Mouse (Mus musculus) cerebellum, adult 2 months (tissue): Measurements from ENCODE around the gene Pld3. TPM values are rescaled to one million over a fixed set of nuclear protein-coding genes. Genes with fewer than 3 reads are reported as not detected.

Experiments
- DNase-seq, 2 experiments: peaks; one replicate each; pipeline ENCODE4 v3.0.0; 2021
- H3K27ac ChIP-seq: fragments of 200-500 bp; 2 replicates; pipeline ENCODE4 v1.5.1; 2012; ENCODE audit warnings: low read length, control low read depth, inconsistent platforms; ENCODE audit not compliant: insufficient read depth
- H3K27me3 ChIP-seq: fragments of 200-500 bp; 2 replicates; pipeline ENCODE4 v1.6.1; 2012; ENCODE audit warnings: inconsistent platforms, mild to moderate bottlenecking, low read length, moderate library complexity; ENCODE audit not compliant: control insufficient read depth, insufficient read depth
- H3K4me1 ChIP-seq: fragments of 200-500 bp; 2 replicates; pipeline ENCODE4 v1.6.1; 2011; ENCODE audit warnings: low read length; ENCODE audit not compliant: control insufficient read depth, insufficient read depth
- H3K4me3 ChIP-seq: fragments of 200-500 bp; replicated peaks from 2 replicates; pipeline ENCODE3; 2011; ENCODE audit warnings: mild to moderate bottlenecking, low read depth, low read length, control low read depth; ENCODE audit not compliant: insufficient read depth
- CTCF ChIP-seq: fragments of 200-500 bp; IDR thresholded peaks from 2 replicates; pipeline ENCODE4 v1.5.1; 2011; ENCODE audit warnings: low read depth, mild to moderate bottlenecking, control low read depth, low read length, moderate library complexity, borderline replicate concordance; ENCODE audit not compliant: insufficient read depth
- POLR2A ChIP-seq: fragments of 200-500 bp; IDR thresholded peaks from 2 replicates; pipeline ENCODE4 v1.6.1; 2011; ENCODE audit warnings: low read length, control low read depth, borderline replicate concordance; ENCODE audit not compliant: insufficient read depth
- WGBS: fragments of 180-500 bp; shearing (Covaris S2); methylation state at CpG from one replicate; pipeline ENCODE4 v1.1.7; 2018; 5-methylcytosine and 5-hydroxymethylcytosine counted together
- polyA plus RNA-seq: library from polyadenylated mRNA; depleted of rRNA; stranded (reverse); fragments of >200 nt; gene quantifications from 2 replicates; pipeline ENCODE4 v1.2.3, GENCODE M21; 2012

Pld3 gene
- polyA plus RNA-seq, 1 experiment: 242 TPM

- Histone ChIP-seq H3K27ac (no peak overlapping the region), H3K4me3 (peak overlapping the region; percentile 13), H3K4me1 (no peaks in the 10 kb centered on the region), H3K27me3 (no peaks in the 10 kb centered on the region)
- WGBS: 57% methylated on average over 5 of the region's 5 CpGs
- no peak for TF ChIP-seq POLR2A
- TF ChIP-seq CTCF: no peak
- no peak for DNase-seq
Measured at GRCm38 (mm10) chr7:27552070-27552469, 948 bp downstream of the Pld3 start.

GRCm38 (mm10) chr7:27549597-27549996 is 3.4 kb downstream of the Pld3 start:
- no peaks in the 10 kb centered on the region for H3K27me3 ChIP-seq
- TF ChIP-seq CTCF (no peak), POLR2A (no peak)
- H3K27ac ChIP-seq: no peak overlapping the region
- no peak for DNase-seq
- H3K4me1 ChIP-seq: peaks cover 4% of the 10 kb centered on the region; the same call in 1 of the 2 replicates
- H3K4me3 ChIP-seq: no peak overlapping the region
- 82% methylated on average over 6 of the region's 6 CpGs for WGBS

- Histone ChIP-seq H3K4me1 (peaks cover 14% of the 10 kb centered on the region; the same call in 1 of the 2 replicates), H3K4me3 (no peak overlapping the region), H3K27ac (no peak overlapping the region), H3K27me3 (no peaks in the 10 kb centered on the region)
- TF ChIP-seq CTCF (no peak), POLR2A (no peak)
- WGBS: 56% methylated on average over 12 of the region's 12 CpGs
- DNase-seq: no peak
Measured at GRCm38 (mm10) chr7:27544675-27545370, 8.2 kb downstream of the Pld3 start.

DNA sequence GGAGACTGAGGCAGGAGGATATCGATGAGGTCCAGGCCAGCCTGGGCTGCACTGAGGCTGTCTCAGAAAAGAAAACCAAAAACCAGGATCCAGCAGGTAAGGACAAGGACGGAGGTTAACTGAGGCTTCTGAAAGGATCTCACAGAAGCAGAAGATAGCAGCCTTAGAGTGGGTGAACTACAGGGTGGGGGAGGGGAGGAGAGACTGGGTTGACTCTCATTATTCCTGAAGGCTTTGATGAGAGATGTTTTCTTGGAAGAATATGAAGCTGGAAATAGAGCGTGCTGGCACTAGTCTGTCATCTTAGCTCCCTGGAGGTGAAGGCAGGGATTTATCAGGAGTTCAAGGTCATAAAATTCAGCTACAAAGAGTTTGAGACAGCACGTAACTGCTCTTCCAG is 9.2 kb downstream of the Pld3 start:
- 98% methylated on average over 4 of the region's 4 CpGs for WGBS
- no peak for TF ChIP-seq POLR2A
- TF ChIP-seq CTCF: no peak
- Histone ChIP-seq H3K27me3 (no peaks in the 10 kb centered on the region), H3K27ac (no peak overlapping the region), H3K4me3 (no peak overlapping the region), H3K4me1 (peaks cover 14% of the 10 kb centered on the region; the same call in 1 of the 2 replicates)
- DNase-seq: no peak

GRCm38 (mm10) chr7:27543065-27543464 is 10.0 kb downstream of the Pld3 start:
- Histone ChIP-seq H3K27ac (no peak overlapping the region), H3K4me1 (peaks cover 14% of the 10 kb centered on the region; the same call in 1 of the 2 replicates), H3K27me3 (no peaks in the 10 kb centered on the region), H3K4me3 (peak overlapping the region; percentile 92)
- 35% methylated on average over 6 of the region's 6 CpGs for WGBS
- TF ChIP-seq POLR2A (no peak), CTCF (no peak)
- no peak for DNase-seq

DNA sequence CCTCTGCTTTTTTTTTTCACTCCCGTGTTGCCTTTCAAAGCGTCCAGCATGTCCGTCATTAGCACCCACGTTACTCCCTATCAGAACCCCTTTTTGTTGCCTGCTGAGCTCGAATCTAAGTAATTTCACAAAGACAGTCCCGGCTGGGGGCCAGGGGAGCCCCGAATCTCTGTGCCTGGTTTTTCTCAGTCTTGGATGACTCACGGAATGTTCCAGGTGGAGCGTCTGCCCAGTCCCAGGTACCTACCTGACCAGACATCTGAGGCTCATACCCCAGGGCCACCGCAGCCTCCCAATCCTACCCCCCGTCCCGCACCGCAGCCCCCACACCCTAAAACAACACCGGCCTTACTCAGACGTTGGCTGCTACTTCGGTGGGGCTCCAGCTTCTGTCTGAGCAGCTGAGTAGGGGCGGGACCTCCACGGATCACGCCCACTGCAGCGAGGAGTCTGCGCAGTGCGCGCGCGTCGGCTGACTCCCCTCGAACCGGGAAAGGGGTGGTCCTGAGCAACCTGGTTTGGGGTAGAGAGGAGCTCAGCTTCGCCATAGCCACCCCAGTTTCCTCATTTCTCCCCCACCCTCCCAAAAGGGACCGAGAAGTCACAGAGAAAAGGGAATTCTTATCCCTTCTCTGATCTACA is 10.5 kb downstream of the Pld3 start:
- WGBS: under 1% methylated on average over 30 of the region's 30 CpGs
- TF ChIP-seq POLR2A (peak; percentile 88), CTCF (no peak)
- no peak overlapping the region for H3K27ac ChIP-seq
- H3K4me1 ChIP-seq: peaks cover 14% of the 10 kb centered on the region; the same call in 1 of the 2 replicates
- peak overlapping the region; percentile 92 for H3K4me3 ChIP-seq
- DNase-seq: peak; percentile 85 to 87
- no peaks in the 10 kb centered on the region for H3K27me3 ChIP-seq

DNA sequence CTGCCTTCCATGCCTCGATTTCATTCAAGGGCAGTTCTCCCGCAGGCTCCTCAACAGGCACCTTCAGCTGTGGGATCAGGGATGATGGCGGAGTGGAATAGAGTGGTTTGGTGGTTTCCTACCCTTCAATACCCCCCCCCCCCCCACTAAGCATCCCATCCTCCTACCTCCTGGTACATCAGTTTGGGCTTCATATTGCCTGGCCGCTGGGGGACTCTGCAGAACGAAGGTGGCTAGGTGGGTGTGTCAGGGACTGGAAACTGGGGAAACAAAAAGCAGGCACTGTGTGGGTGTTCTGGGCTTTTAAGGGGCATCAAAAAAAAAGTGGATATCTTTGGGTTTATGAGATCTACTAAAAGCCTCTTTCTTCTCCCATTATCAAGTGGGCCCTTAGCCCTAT is 11.1 kb downstream of the Pld3 start:
- H3K27me3 ChIP-seq: no peaks in the 10 kb centered on the region
- 72% methylated on average over 5 of the region's 5 CpGs for WGBS
- DNase-seq: no peak
- H3K4me1 ChIP-seq: peaks cover 14% of the 10 kb centered on the region; the same call in 1 of the 2 replicates
- H3K4me3 ChIP-seq: peak overlapping the region; percentile 92
- no peak overlapping the region for H3K27ac ChIP-seq
- no peak for TF ChIP-seq CTCF
- TF ChIP-seq POLR2A: no peak

GRCm38 (mm10) chr7:27541431-27541830 is 11.6 kb downstream of the Pld3 start:
- H3K27ac ChIP-seq: no peak overlapping the region
- 66% methylated on average over 16 of the region's 16 CpGs for WGBS

More at GRCm38 (mm10) chr7:27541431-27541830, 11.6 kb downstream of the Pld3 start:
- TF ChIP-seq CTCF: no peak
- TF ChIP-seq POLR2A: no peak
- DNase-seq: peak in 1 of 2 experiments; percentile 26
- peaks cover 14% of the 10 kb centered on the region; the same call in 1 of the 2 replicates for H3K4me1 ChIP-seq
- H3K4me3 ChIP-seq: peak overlapping the region; percentile 27
- H3K27me3 ChIP-seq: no peaks in the 10 kb centered on the region
